Mouse (Mus musculus): Measurements from ENCODE around the gene Fancc. TPM values are rescaled to one million over a fixed set of nuclear protein-coding genes. Genes with fewer than 3 reads are reported as not detected.

Fancc gene
- 12.1 and 17.7 TPM in 2 replicates for total RNA-seq (2014; rRNA removed)
- polyA plus RNA-seq (2015; fragmentation: Nextera tagmentation; extraction: Ambion mirVana) = 9.2 and 9.3 TPM in 2 replicates

DNA sequence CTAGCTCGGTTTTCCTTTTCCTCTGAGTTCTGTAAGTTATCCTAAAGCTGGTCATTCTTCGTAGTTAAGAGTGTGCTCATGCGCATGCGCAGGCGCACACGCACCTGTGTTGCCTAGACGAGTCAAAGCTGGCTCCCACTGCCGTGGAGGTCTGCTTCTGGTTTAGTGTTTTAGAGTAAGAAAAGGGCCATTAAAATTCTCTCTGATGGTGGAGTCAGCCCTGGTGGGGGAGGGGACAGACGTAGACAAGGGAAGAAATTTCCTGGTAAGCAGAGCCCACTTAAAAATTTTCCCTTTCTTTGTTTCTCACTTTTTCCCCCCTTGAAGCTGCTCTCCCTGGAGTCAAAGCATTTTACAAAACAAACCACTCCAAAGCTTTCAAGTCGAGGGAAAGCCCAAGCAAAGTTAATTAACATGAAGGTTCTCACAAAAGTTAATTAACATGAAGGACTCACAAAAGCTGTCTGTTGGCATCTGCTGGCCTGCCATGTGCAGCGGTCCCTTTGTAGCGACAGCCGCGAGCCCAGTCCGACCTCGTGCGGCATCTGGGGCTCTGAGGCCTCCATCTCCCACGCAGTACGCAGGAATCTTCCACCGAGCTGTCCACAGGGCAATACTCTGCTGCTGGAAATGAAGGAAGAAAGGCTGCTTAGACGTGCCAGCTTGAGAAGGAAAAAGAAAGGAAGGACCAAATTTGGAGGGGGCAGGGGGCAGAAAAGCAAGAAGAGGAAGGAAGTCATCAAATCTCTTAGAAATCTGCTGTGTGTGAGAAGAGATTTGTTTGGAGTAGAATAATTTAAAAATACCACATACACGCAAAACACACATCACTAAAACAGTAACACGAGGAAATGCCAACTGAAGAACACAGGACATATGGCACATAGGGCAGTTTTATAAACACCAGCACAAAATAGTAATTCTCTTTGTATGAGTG, at the start of gene Fancc:
Gene Fancc, minus strand, starts transcription at position 633 of the 937 bp plus-strand sequence.
- Histone ChIP-seq H3K9me3 (ENCODE audit: low read length) (no peaks in the 10 kb centered on the region), H3K27ac (ENCODE audit: low read depth, low read length) (no peak within 1 kb of the TSS), H3K27me3 (ENCODE audit: insufficient read depth, low read length) (no peaks in the 10 kb centered on the region), H3K4me2 (ENCODE audit: low read depth, low read length, poor library complexity, severe bottlenecking) (peak within 1 kb of the TSS; percentile 35), H3K36me3 (ENCODE audit: insufficient read depth, low read length) (no peaks in the 10 kb centered on the region), H3K9ac (replicated peaks; ENCODE audit: low read length, poor library complexity, severe bottlenecking) (no peak within 1 kb of the TSS), H3K4me1 (ENCODE audit: insufficient read depth, low read length) (no peaks in the 10 kb centered on the region), H3K4me3 (ENCODE audit: low read depth, low read length) (peak within 1 kb of the TSS; percentile 5; the same call in 1 of the 2 replicates)
- peak; percentile 67 for ATAC-seq (ENCODE audit: low FRiP score)
- WGBS = 22% methylated on average over 23 of the region's 23 CpGs
- no peak for TF ChIP-seq CTCF (IDR thresholded peaks at IDR 0.05)
- peak; percentile 67 for DNase-seq (ENCODE audit: low spot score)

DNA sequence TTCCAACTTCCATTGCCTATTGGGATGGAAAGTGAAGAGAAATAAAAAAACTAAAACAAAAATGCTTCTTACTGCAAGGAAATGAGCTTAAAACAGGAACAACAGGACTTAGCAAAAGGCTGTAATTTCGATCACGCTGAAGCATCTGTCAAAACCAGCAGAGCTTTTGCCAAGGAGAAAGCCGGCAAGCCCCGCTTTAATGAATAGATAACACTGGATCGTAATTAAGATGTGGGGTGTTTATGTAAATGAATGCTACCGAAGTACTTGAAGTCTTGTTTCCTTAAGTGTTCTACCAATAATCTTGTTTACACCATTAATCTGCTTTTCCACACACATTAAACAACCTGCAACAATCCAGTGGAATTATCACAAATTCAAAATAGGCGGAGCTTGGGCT, 48.2 kb upstream of the Fancc start:
- H3K36me3 ChIP-seq (ENCODE audit: insufficient read depth, low read length) = peaks cover 27% of the 10 kb centered on the region
- DNase-seq (ENCODE audit: low spot score) (no peak), ATAC-seq (ENCODE audit: low FRiP score) (no peak)
- no peak overlapping the region for H3K4me3 ChIP-seq (ENCODE audit: low read depth, low read length)
- H3K9ac ChIP-seq (replicated peaks; ENCODE audit: low read length, poor library complexity, severe bottlenecking) = no peak overlapping the region
- no peak overlapping the region for H3K27ac ChIP-seq (ENCODE audit: low read depth, low read length)
- H3K4me2 ChIP-seq (ENCODE audit: low read depth, low read length, poor library complexity, severe bottlenecking) = no peak overlapping the region
- H3K4me1 ChIP-seq (ENCODE audit: insufficient read depth, low read length) = 0 out of 2 replicates have a peak, but pooled peaks cover 5% of the 10 kb centered on the region
- no peaks in the 10 kb centered on the region for H3K9me3 ChIP-seq (ENCODE audit: low read length)
- no peak for TF ChIP-seq CTCF (IDR thresholded peaks at IDR 0.05)
- WGBS = 45% methylated on average over 7 of the region's 7 CpGs
- no peaks in the 10 kb centered on the region for H3K27me3 ChIP-seq (ENCODE audit: insufficient read depth, low read length)

DNA sequence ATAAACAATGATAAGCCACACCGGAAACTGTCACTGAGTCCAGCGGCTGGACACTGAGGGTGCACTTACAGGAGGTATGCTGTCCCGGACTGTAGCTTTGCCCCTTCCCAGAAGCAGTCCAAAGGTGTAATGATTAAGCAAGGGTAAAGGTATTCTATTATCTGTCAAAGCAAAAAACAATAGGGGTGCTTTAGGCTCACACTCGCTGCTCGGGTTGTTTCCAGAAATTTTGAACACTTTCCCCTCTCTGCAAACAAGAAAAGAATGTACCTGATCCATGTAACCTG, 47.8 kb upstream of the Fancc start:
- DNase-seq (ENCODE audit: low spot score) = no peak
- H3K27me3 ChIP-seq (ENCODE audit: insufficient read depth, low read length) = no peaks in the 10 kb centered on the region
- H3K9ac ChIP-seq (replicated peaks; ENCODE audit: low read length, poor library complexity, severe bottlenecking) = no peak overlapping the region
- H3K9me3 ChIP-seq (ENCODE audit: low read length) = no peaks in the 10 kb centered on the region
- ATAC-seq (ENCODE audit: low FRiP score) = no peak
- no peak overlapping the region for H3K4me2 ChIP-seq (ENCODE audit: low read depth, low read length, poor library complexity, severe bottlenecking)
- WGBS = 40% methylated on average over 5 of the region's 5 CpGs
- no peak overlapping the region for H3K27ac ChIP-seq (ENCODE audit: low read depth, low read length)
- H3K4me3 ChIP-seq (ENCODE audit: low read depth, low read length) = no peak overlapping the region
- H3K36me3 ChIP-seq (ENCODE audit: insufficient read depth, low read length) = peaks cover 28% of the 10 kb centered on the region
- TF ChIP-seq CTCF (IDR thresholded peaks at IDR 0.05) = no peak
- H3K4me1 ChIP-seq (ENCODE audit: insufficient read depth, low read length) = 0 out of 2 replicates have a peak, but pooled peaks cover 5% of the 10 kb centered on the region

DNA sequence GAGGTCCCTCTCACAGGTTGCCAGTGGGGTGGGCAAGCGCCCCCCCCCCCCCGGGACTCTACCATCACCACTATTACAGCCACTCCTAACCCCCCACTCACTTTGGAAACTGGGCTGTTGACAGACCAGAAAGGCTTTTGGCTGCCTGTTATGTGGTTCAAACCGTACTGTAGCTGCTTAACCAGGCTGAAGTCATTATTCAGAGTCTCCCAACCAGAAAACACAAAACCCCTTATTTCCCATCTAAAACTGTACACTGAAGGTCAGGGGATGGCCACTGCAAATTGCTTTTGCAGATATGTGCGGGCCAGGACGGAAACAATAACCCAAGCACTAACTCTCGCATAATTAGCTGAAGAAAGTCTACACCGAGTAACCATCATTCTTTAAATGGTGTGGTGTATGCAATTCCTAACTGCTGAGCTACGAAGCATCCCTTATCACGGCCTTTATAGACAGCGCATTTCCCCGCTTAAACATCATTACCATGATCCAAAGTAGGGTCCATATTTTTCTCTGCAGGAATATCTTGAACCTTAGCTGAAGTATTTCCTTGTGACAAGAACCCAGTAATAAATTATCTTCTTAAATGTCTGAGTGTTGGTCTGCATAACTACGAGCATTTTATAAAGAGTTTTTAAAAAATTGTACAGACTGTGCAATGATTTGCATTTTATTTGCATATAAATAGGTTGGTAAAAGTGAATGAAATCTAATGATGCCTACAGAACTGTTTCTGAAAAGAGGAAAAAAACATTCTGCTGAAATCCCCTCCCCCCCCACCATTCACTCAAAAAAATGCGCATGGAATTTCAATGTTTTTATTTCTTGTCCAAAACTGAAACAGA, 47.3 kb upstream of the Fancc start:
- H3K4me2 ChIP-seq (ENCODE audit: low read depth, low read length, poor library complexity, severe bottlenecking) = no peak overlapping the region
- no peak overlapping the region for H3K4me3 ChIP-seq (ENCODE audit: low read depth, low read length)
- 52% methylated on average over 13 of the region's 13 CpGs for WGBS
- no peak overlapping the region for H3K9ac ChIP-seq (replicated peaks; ENCODE audit: low read length, poor library complexity, severe bottlenecking)
- ATAC-seq (ENCODE audit: low FRiP score) = no peak
- no peaks in the 10 kb centered on the region for H3K9me3 ChIP-seq (ENCODE audit: low read length)
- DNase-seq (ENCODE audit: low spot score) = no peak
- H3K4me1 ChIP-seq (ENCODE audit: insufficient read depth, low read length) = 0 out of 2 replicates have a peak, but pooled peaks cover 5% of the 10 kb centered on the region
- H3K36me3 ChIP-seq (ENCODE audit: insufficient read depth, low read length) = peaks cover 34% of the 10 kb centered on the region
- no peak for TF ChIP-seq CTCF (IDR thresholded peaks at IDR 0.05)
- no peak overlapping the region for H3K27ac ChIP-seq (ENCODE audit: low read depth, low read length)
- no peaks in the 10 kb centered on the region for H3K27me3 ChIP-seq (ENCODE audit: insufficient read depth, low read length)

DNA sequence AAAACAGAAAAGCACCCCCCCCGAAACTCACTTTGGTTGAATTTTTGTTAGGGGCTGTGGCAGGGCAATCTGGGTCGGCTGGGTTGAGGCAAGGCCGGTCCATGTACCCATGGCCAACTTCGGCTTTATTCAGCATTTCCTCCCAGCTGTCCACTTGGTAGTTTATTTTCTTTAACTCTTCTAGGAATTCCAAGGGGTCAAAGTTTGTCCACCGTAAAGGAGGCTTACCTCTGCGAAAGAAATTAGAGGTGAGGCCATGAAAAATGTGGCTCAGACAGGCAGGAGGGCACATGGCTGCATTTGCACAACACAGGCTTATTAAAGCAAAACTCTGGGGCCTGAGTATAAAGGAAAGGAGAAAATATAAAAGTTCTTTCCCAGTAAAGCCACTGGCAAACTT, 46.4 kb upstream of the Fancc start:
- 85% methylated on average over 6 of the region's 6 CpGs for WGBS
- Histone ChIP-seq H3K9ac (replicated peaks; ENCODE audit: low read length, poor library complexity, severe bottlenecking) (no peak overlapping the region), H3K27me3 (ENCODE audit: insufficient read depth, low read length) (no peaks in the 10 kb centered on the region), H3K4me1 (ENCODE audit: insufficient read depth, low read length) (0 out of 2 replicates have a peak, but pooled peaks cover 4% of the 10 kb centered on the region), H3K9me3 (ENCODE audit: low read length) (no peaks in the 10 kb centered on the region), H3K4me3 (ENCODE audit: low read depth, low read length) (no peak overlapping the region), H3K36me3 (ENCODE audit: insufficient read depth, low read length) (peaks cover 43% of the 10 kb centered on the region), H3K27ac (ENCODE audit: low read depth, low read length) (no peak overlapping the region), H3K4me2 (ENCODE audit: low read depth, low read length, poor library complexity, severe bottlenecking) (no peak overlapping the region)
- ATAC-seq (ENCODE audit: low FRiP score) (no peak), DNase-seq (ENCODE audit: low spot score) (no peak)
- TF ChIP-seq CTCF (IDR thresholded peaks at IDR 0.05) = no peak

Measured in midbrain, postnatal 0 days (tissue).